Mouse (Mus musculus): ENCODE data around the gene Gm12166. TPM values are rescaled to one million over a fixed set of nuclear protein-coding genes. Genes with fewer than 3 reads are reported as not detected.

Gene Gm12166
- polyA plus RNA-seq, 1 experiment from 2014 or later, result 4.1 TPM

DNA sequence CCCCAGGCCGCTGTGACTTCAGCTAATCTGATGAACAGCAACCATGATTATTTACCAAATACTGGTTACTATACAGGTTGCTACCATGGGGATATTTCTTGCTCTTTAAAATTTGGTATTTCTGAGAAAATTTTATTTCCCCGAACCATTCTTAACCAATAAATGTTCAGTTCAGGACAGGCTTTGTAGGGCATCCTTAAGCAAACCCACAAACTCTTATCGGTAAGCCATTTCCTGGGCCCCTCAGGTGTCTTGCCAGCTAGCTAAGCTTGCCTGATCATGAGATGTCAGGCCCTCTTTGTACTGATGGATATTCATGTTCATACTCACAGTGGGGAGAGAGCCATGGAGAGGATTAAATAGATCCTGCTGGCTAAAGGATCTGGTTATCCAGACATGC is 34.3 kb upstream of the Gm12166 start:
- Histone ChIP-seq H3K9ac (ENCODE audit: low read depth, low read length) (no peak overlapping the region), H3K4me2 (ENCODE audit: low read depth, low read length) (no peak overlapping the region), H3K4me3 (ENCODE audit: low read depth, low read length) (no peak overlapping the region), H3K27me3 (replicated peaks; ENCODE audit: control insufficient read depth, insufficient read depth, low read length) (no peaks in the 10 kb centered on the region), H3K36me3 (ENCODE audit: control insufficient read depth, insufficient read depth, low read length) (no peaks in the 10 kb centered on the region), H3K9me3 (ENCODE audit: control insufficient read depth, low read length) (no peaks in the 10 kb centered on the region), H3K27ac (replicated peaks; ENCODE audit: low read depth, low read length) (no peak overlapping the region), H3K4me1 (ENCODE audit: control insufficient read depth, insufficient read depth, low read length) (peaks cover 10% of the 10 kb centered on the region; the same call in 1 of the 2 replicates)
- 90% methylated on average over 3 of the region's 3 CpGs for WGBS
- ATAC-seq (ENCODE audit: low read depth) (no peak), DNase-seq (ENCODE audit: low spot score) (no peak)

DNA sequence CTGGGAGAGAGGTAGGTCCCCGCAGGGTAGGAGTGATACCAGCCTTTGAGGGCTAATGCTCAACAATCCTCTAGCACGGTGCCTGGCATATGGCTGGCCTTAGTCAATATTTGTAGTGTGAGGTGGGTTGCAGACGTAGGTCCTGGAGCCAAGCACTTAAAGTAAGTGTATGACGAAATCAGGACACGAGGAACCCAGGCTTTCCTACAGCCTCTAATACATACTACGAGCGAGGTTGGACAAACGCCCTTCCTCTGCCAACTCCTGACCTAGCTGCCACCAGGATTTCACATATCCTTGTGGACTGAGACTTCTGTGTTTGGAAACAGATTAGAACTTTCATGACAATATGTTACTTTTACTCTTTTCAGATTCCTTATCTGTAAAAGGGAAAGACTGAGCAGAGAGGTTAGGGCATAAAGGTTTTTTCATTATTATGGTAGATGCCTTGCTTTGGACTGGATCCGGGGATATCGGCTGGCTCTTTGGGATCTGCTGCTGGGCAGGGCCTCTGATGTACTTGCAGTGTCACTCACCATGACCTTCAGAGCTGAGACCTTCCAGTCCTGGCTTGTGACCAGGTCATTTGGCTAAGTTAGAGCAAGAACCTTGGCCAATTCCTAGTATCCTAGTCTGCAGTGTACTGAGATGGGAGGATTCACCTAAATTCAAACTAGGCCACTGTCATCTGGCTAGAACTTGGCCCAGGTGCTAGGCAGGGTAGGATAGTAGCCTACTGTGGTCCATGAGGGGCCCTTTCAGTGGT is 33.5 kb upstream of the Gm12166 start:
- Histone ChIP-seq H3K36me3 (ENCODE audit: control insufficient read depth, insufficient read depth, low read length) (no peaks in the 10 kb centered on the region), H3K9ac (ENCODE audit: low read depth, low read length) (no peak overlapping the region), H3K4me1 (ENCODE audit: control insufficient read depth, insufficient read depth, low read length) (peaks cover 10% of the 10 kb centered on the region; the same call in 1 of the 2 replicates), H3K4me2 (ENCODE audit: low read depth, low read length) (no peak overlapping the region), H3K4me3 (ENCODE audit: low read depth, low read length) (no peak overlapping the region), H3K27me3 (replicated peaks; ENCODE audit: control insufficient read depth, insufficient read depth, low read length) (no peaks in the 10 kb centered on the region), H3K27ac (replicated peaks; ENCODE audit: low read depth, low read length) (no peak overlapping the region), H3K9me3 (ENCODE audit: control insufficient read depth, low read length) (no peaks in the 10 kb centered on the region)
- WGBS, result 91% methylated on average over 10 of the region's 10 CpGs
- ATAC-seq (ENCODE audit: low read depth), result no peak
- DNase-seq (ENCODE audit: low spot score), result no peak

DNA sequence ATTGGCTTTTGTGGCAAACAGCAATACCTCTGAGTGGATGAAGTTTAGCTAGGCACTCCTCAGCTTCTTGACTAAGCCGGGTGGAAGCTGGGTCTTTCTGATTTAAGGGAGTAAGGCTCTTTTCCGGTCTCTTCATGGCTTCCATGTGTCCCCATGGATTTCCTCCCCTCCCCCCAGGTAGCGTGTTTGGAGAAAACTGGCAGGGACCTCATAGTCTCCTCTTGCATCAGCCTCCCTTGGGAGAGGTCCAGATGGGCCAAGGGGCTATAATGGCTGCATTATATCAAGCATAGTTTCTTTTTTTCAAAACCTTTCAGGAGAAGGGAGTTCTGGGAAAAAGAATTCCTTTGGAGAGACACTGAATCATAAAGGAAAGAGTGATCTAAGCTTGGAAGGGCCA is 32.4 kb upstream of the Gm12166 start:
- H3K9ac ChIP-seq (ENCODE audit: low read depth, low read length), result no peak overlapping the region
- no peak overlapping the region; the same call in 1 of the 2 replicates for H3K27ac ChIP-seq (replicated peaks; ENCODE audit: low read depth, low read length)
- no peaks in the 10 kb centered on the region for H3K9me3 ChIP-seq (ENCODE audit: control insufficient read depth, low read length)
- H3K4me1 ChIP-seq (ENCODE audit: control insufficient read depth, insufficient read depth, low read length), result peaks cover 10% of the 10 kb centered on the region; the same call in 1 of the 2 replicates
- ATAC-seq (ENCODE audit: low read depth) (no peak), DNase-seq (ENCODE audit: low spot score) (no peak)
- no peaks in the 10 kb centered on the region for H3K36me3 ChIP-seq (ENCODE audit: control insufficient read depth, insufficient read depth, low read length)
- H3K27me3 ChIP-seq (replicated peaks; ENCODE audit: control insufficient read depth, insufficient read depth, low read length), result no peaks in the 10 kb centered on the region
- H3K4me3 ChIP-seq (ENCODE audit: low read depth, low read length), result no peak overlapping the region
- WGBS, result 63% methylated on average over 3 of the region's 3 CpGs
- no peak overlapping the region for H3K4me2 ChIP-seq (ENCODE audit: low read depth, low read length)

DNA sequence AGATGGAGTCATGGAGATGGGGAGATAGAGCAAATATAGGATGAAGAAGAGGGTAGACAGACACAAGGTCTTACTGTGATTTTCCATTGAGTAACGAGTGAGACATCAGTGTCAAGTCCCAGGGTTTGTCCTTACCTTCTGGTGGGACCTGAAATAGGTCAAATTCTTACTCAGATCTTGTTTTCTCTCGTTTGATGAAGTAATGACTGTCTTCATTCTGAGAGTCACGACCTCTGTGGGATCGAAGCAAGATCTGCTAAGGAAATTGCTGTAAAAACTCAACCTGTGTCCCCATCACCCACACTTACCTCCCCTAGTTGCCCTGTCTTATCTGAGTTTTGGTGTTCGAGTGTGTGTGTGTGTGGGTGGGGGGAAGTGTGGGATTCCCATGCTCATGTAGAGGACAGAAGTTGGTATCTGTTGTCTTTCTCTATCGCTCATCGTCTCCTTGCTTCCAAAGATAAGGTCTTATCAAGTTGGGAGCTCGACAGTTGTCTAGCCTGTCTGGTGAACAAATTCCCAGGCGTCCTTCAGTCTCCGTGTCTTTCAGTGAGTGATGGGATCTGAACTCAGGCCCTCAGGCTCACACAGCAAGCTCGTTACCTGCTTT is 31.8 kb upstream of the Gm12166 start:
- H3K9me3 ChIP-seq (ENCODE audit: control insufficient read depth, low read length), result no peaks in the 10 kb centered on the region
- no peaks in the 10 kb centered on the region for H3K27me3 ChIP-seq (replicated peaks; ENCODE audit: control insufficient read depth, insufficient read depth, low read length)
- H3K4me1 ChIP-seq (ENCODE audit: control insufficient read depth, insufficient read depth, low read length), result 0 out of 2 replicates have a peak, but pooled peaks cover 5% of the 10 kb centered on the region
- no peak overlapping the region for H3K4me2 ChIP-seq (ENCODE audit: low read depth, low read length)
- 88% methylated on average over 11 of the region's 11 CpGs for WGBS
- H3K27ac ChIP-seq (replicated peaks; ENCODE audit: low read depth, low read length), result no peak overlapping the region; the same call in 1 of the 2 replicates
- no peak overlapping the region for H3K4me3 ChIP-seq (ENCODE audit: low read depth, low read length)
- ATAC-seq (ENCODE audit: low read depth) (no peak), DNase-seq (ENCODE audit: low spot score) (no peak)
- no peaks in the 10 kb centered on the region; the same call in 1 of the 2 replicates for H3K36me3 ChIP-seq (ENCODE audit: control insufficient read depth, insufficient read depth, low read length)
- H3K9ac ChIP-seq (ENCODE audit: low read depth, low read length), result no peak overlapping the region

DNA sequence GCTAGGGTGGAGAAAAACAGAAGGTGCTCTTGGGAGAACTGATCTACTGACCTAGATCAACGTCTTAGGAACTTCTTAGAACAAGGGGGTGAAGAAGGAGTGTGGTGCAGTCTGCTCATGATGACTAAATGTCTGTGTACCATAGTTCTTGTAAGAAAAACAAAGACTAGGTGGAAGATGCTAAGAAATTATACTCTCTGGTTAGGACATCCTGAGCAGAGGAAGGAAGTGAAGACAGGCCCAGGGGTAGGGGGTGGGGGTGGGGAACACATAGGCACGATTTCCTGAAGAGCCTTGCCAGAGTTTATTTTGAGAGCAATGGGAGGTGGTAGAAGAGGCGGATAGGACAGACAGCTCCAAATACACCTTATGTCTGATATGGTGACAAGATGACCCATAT is 31.3 kb upstream of the Gm12166 start:
- no peaks in the 10 kb centered on the region for H3K27me3 ChIP-seq (replicated peaks; ENCODE audit: control insufficient read depth, insufficient read depth, low read length)
- H3K9ac ChIP-seq (ENCODE audit: low read depth, low read length), result no peak overlapping the region
- DNase-seq (ENCODE audit: low spot score) (no peak), ATAC-seq (ENCODE audit: low read depth) (no peak)
- H3K4me3 ChIP-seq (ENCODE audit: low read depth, low read length), result no peak overlapping the region
- no peak overlapping the region for H3K27ac ChIP-seq (replicated peaks; ENCODE audit: low read depth, low read length)
- H3K4me1 ChIP-seq (ENCODE audit: control insufficient read depth, insufficient read depth, low read length), result 0 out of 2 replicates have a peak, but pooled peaks cover 5% of the 10 kb centered on the region
- WGBS, result 67% methylated on average over 3 of the region's 3 CpGs
- H3K4me2 ChIP-seq (ENCODE audit: low read depth, low read length), result no peak overlapping the region
- H3K36me3 ChIP-seq (ENCODE audit: control insufficient read depth, insufficient read depth, low read length), result no peaks in the 10 kb centered on the region; the same call in 1 of the 2 replicates
- H3K9me3 ChIP-seq (ENCODE audit: control insufficient read depth, low read length), result no peaks in the 10 kb centered on the region

DNA sequence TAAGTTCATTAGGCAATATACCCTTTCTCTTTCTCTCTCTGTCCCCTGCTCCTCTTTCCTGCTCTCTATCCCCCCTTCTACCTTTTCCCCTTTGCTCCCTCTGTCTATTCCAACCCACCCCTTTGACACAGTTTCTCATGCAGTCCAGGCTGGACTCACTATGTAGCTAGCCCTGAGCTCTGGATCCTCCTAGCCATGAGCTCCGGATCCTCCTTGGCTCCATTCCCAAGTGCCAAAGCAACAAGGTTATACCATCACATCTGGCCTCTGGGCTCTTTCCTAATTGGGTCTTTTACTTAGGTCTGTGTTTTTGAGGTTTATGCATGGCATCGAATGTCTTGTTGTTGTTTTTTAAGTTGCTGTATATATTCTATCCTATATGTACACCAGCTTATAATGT is 29.0 kb upstream of the Gm12166 start:
- Histone ChIP-seq H3K4me2 (ENCODE audit: low read depth, low read length) (no peak overlapping the region), H3K9me3 (ENCODE audit: control insufficient read depth, low read length) (0 out of 2 replicates have a peak, but pooled peaks cover 5% of the 10 kb centered on the region), H3K27ac (replicated peaks; ENCODE audit: low read depth, low read length) (no peak overlapping the region), H3K9ac (ENCODE audit: low read depth, low read length) (no peak overlapping the region), H3K4me1 (ENCODE audit: control insufficient read depth, insufficient read depth, low read length) (0 out of 2 replicates have a peak, but pooled peaks cover 5% of the 10 kb centered on the region), H3K36me3 (ENCODE audit: control insufficient read depth, insufficient read depth, low read length) (peaks cover 16% of the 10 kb centered on the region; the same call in 1 of the 2 replicates), H3K27me3 (replicated peaks; ENCODE audit: control insufficient read depth, insufficient read depth, low read length) (no peaks in the 10 kb centered on the region), H3K4me3 (ENCODE audit: low read depth, low read length) (no peak overlapping the region)
- 90% methylated on average over 2 of the region's 2 CpGs for WGBS
- ATAC-seq (ENCODE audit: low read depth) (no peak), DNase-seq (ENCODE audit: low spot score) (no peak)

DNA sequence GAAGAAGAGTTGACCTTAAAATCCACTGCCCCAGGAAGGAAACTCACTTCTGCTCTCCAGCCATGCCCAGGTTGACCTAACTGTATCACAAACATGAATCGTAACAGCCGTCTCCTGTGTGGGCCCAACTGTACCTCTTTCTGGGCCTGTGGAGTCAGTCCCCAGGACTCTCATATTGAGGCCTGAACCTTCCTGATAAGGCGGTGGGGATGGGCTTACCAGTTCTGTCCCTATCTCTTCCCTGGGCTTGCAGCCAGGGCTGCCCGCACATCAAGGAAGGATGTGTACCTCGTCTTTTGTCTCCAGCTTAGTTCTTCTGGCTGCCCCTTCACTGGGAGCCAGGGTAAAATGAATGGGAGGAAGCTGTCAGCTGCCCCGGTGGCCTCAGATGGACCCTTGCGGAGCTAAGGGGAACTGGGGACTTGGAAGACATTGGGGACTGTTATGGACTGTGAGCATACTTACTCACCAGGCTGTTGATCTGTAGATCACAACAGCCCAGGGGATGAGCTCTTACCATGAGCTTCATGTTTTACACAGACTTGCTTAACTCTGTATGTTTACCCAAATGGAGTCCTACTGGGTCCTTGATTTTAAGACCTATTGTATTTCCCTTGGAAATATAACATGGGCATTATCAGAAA is 25.7 kb upstream of the Gm12166 start:
- Histone ChIP-seq H3K4me2 (ENCODE audit: low read depth, low read length) (no peak overlapping the region), H3K27ac (replicated peaks; ENCODE audit: low read depth, low read length) (no peak overlapping the region), H3K36me3 (ENCODE audit: control insufficient read depth, insufficient read depth, low read length) (peaks cover 17% of the 10 kb centered on the region; the same call in 1 of the 2 replicates), H3K9me3 (ENCODE audit: control insufficient read depth, low read length) (0 out of 2 replicates have a peak, but pooled peaks cover 5% of the 10 kb centered on the region), H3K27me3 (replicated peaks; ENCODE audit: control insufficient read depth, insufficient read depth, low read length) (no peaks in the 10 kb centered on the region), H3K4me1 (ENCODE audit: control insufficient read depth, insufficient read depth, low read length) (peaks cover 16% of the 10 kb centered on the region), H3K9ac (ENCODE audit: low read depth, low read length) (no peak overlapping the region), H3K4me3 (ENCODE audit: low read depth, low read length) (no peak overlapping the region)
- no peak for ATAC-seq (ENCODE audit: low read depth)
- DNase-seq (ENCODE audit: low spot score), result no peak
- 94% methylated on average over 7 of the region's 7 CpGs for WGBS

DNA sequence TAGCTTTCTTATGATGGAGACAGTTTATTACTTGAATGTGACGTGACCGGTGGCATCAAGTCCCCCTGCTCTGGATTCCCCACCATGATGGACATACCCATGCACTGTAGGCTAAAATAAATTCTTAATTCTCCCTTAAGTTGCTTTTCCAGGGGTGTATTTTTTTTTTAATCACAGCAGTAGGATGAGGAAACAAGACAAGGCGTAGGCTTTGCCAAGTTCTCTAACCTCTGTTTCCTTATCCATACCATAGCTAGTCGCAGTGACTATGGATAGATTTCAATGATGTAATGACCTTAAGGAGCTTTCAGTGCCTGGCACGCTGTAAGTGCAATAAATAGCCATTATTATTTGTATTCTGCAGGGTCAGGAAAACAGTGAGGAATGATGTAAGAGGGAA is 25.2 kb upstream of the Gm12166 start:
- Histone ChIP-seq H3K27ac (replicated peaks; ENCODE audit: low read depth, low read length) (no peak overlapping the region), H3K9me3 (ENCODE audit: control insufficient read depth, low read length) (0 out of 2 replicates have a peak, but pooled peaks cover 5% of the 10 kb centered on the region), H3K4me1 (ENCODE audit: control insufficient read depth, insufficient read depth, low read length) (peaks cover 21% of the 10 kb centered on the region), H3K27me3 (replicated peaks; ENCODE audit: control insufficient read depth, insufficient read depth, low read length) (no peaks in the 10 kb centered on the region), H3K4me3 (ENCODE audit: low read depth, low read length) (no peak overlapping the region), H3K36me3 (ENCODE audit: control insufficient read depth, insufficient read depth, low read length) (peaks cover 17% of the 10 kb centered on the region; the same call in 1 of the 2 replicates), H3K9ac (ENCODE audit: low read depth, low read length) (no peak overlapping the region), H3K4me2 (ENCODE audit: low read depth, low read length) (no peak overlapping the region)
- no peak for ATAC-seq (ENCODE audit: low read depth)
- 89% methylated on average over 5 of the region's 5 CpGs for WGBS
- no peak for DNase-seq (ENCODE audit: low spot score)

Data from embryonic facial prominence, embryonic 14.5 days (tissue).